Mouse (Mus musculus) T-cell, adult 2 months (primary cell): Measurements from ENCODE around the gene Atp6v0b.

ENCODE experiments used
- DNase-seq: peaks from one replicate; pipeline ENCODE4 v3.0.0; 2022; ENCODE audit warnings: low spot score

Atp6v0b gene

DNA sequence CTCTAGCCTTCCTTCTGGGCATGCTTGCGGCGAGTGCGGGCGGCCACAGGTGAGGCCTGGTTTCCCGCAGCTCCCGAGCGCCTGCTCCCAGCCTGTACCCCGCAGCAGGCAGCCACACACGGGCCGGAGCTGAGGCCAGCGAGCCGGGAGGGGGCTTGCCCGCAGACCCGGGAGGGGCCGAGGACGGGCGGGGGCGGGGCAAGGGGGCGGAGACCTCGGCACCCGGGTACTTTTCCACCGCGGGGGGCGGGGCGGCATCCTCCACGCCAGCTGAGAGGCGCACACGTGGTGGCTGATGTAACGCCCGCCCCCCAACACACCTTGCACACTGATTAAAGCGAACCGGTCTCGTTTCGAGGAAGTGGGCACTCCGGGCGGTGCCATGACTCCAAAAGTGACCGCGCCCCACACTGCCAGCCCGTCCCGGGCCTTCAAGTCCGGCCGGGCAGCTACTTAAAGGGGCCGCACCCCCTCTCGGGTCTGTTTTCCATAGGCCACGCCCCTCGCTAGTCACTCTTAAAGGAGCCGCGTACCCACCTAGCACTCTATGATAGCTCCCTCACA is 50.8 kb downstream of the Atp6v0b start:
- peak; percentile 74 for DNase-seq

DNA sequence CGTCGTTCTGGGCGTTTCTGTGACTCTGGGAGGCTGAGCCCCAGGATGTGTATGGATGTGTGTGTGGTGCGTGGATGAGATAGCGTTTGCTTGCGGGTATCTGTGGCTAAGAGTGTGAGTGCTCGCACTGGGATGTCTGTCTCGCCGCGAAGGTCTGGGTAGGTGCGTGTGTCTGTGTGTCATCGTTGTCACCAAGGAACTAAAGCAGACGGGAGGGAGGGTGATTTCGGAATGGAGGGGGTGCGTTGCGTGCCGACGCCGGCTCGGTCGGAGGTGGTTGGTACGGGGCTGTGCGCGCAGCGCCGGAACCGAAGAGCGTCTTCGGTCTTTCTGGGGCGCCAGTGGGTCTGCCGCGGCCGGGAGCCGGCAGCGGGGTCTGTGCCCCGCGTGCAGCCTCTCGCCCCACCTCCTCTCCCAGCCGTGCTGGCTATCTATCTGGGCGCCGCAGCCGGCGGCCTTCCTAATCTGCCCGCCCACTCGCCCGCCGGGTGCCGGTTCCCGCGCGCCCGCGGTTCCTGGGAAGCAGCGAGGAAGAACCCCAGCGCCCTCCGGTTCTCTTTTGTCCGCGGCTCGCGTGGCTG is 51.5 kb downstream of the Atp6v0b start:
- peak; percentile 41 for DNase-seq

DNA sequence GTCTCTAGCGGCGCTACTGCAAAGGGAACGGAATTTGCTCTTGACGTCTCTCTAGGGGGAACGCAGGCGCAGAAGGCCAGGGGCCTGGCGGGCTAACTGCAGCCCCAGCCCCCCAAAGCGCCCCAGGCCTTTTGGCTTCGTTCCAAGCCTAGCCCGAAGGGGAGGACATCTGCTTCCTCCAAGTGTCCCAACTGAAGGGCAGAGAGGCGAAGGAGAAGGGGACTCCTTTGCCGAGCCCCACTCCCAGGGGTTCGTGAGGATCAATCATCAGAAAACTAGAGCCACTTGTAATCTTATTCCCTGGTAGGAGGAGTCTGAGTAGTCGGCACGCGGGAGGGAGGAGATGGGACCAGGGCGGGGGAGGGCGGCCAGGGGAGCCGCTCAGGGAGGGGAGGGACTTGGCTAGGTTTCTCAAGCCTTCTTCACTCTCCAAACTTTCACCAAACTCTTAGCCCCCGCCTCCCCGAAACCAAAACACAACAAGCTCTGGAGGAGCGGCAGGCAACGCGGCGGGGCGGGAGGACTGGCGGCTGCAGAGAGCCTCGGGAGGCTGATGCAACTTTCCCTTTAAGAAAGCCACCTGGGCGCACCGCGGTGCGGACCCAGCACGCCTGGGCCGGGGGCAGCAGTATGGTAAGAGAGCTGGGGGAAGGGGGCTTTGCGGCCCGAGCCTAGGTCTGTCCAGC is 52.1 kb downstream of the Atp6v0b start:
- peak; percentile 28 for DNase-seq

DNA sequence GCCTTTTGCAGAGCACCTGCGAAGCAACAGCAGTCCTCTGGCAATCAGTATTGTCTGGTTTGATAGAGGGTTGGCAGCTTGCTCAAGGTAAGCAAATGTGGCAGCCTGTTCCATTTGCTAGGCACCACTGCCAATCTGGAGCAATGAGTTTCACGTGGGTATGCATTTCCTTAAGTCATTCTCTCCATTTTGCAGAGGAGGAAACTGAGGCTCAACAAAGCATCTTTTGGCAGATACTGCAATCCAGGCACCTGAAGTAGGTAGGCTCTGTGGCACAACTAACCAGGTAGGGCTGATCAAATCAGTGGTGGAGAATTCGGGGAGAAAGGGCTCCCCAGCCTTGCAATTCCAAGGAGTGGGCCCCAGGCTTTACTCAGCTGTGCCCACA is 52.7 kb downstream of the Atp6v0b start, which contains the start of gene Slc6a9:
Slc6a9 (plus strand) TSS at position 50 of the 388 bp plus-strand sequence.
- no peak for DNase-seq
